Mouse (Mus musculus): ENCODE measurements around the gene Spout1.

Spout1 gene

DNA sequence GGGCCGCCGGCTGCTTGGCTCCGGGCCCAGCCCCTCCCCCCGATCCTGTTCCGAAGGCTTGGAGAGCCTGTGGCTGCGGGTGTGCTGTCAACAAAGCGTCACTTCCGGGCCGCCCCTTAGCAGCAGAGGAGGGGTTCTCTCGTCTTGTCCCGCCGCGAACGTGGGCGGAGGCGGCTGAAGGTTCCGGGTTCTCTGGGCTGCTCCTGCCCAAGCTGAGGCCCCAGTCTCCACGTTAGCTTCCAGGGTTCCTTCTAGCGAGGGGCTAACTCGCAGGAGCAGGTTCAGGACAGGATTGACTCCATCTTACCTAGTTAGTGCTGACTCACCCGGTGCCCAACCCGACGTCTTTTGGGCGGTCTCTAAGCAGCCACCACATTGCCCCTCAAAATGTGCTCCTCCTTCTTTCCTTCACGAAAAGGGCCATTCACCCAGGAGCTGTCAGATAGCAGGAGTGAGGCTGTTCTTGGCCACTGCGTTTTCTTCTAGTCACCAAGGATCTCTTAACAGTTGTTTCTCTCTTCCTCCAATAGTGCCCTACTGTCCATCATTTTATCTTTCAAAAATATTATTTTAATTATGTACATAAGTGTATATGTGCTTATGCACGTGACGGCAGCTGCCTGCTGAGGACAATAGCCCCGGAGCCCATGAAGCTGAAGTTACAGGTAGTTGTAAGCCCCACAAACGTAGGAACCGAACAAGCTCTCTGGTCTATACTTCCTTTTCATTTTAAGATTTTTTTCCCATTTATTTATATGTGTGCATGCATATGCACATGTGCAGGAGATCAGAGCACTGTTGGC lies 53.6 kb downstream of the Spout1 start, which contains the start of gene Zer1:
Gene Zer1 (minus strand): TSS at position 114 of the 803 bp plus-strand sequence.
- peak; percentile 95 for DNase-seq

DNA sequence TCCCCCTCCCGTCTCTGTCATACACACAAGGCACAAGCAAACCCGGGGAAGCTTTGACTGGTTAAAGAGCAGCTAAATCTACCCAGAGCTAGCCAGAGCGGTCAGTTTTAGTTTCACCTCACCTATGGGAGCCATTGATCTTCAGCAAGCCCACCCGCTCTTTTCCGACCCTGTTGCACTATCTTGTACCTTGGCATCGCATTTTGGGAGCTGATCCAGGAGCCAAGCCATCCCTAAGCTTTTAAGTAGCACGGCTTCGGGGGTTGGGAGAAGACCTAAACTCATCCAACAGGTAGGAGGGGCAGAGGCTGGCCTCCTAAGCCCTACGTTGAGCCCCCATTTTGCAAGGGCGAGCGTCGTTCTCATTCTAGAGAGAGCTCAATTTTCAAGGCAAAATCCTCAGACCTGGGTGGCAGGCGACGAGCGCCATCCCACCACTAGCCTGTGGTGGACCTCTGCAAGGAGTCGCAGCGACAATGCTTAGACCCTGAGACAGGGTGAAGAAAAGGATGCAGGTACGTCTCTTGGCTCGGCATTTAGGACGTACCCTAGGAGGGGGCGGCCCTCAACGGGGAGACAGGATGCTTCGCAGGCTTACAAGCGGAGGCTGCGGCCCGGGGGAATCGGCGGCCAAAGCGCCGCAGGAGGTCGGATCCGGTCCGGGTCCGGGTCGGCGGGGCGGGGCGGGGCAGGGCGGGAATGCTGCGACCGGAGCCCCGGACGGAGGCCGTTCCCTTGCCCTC lies 54.4 kb downstream of the Spout1 start:
- peak; percentile 65 for DNase-seq
